Mouse (Mus musculus) midbrain, postnatal 0 days (tissue): ENCODE data around the gene Fam13a. TPM values are rescaled to one million over a fixed set of nuclear protein-coding genes. Genes with fewer than 3 reads are reported as not detected.

Source experiments
- ATAC-seq: fragments of 200-750 bp; cut with Nextera tagmentation; 2 replicates; pipeline ENCODE4 v1.8.0; 2017; ENCODE audit warnings: moderate number of reproducible peaks, mild to moderate bottlenecking, moderate TSS enrichment, moderate library complexity; ENCODE audit not compliant: low FRiP score
- DNase-seq: peaks from one replicate; pipeline ENCODE4 v3.0.0-alpha.2; 2015; ENCODE audit warnings: low spot score
- H3K27ac ChIP-seq: fragments of 300-500 bp; sonication (generic); 2 replicates; pipeline ENCODE4 v1.5.1; 2014; ENCODE audit warnings: low read depth, mild to moderate bottlenecking, low read length, mixed read lengths
- H3K27me3 ChIP-seq: fragments of 300-500 bp; sonication (generic); 2 replicates; pipeline ENCODE4 v1.6.1; 2014; ENCODE audit warnings: low read length, control low read depth, mixed read lengths; ENCODE audit not compliant: insufficient read depth
- H3K36me3 ChIP-seq: fragments of 300-500 bp; sonication (generic); 2 replicates; pipeline ENCODE4 v1.6.1; 2014; ENCODE audit warnings: low read length, control low read depth, mixed read lengths; ENCODE audit not compliant: insufficient read depth
- H3K4me1 ChIP-seq: fragments of 300-500 bp; sonication (generic); 2 replicates; pipeline ENCODE4 v1.6.1; 2014; ENCODE audit warnings: mild to moderate bottlenecking, control low read depth, antibody characterized with exemption, low read length, mixed read lengths; ENCODE audit not compliant: insufficient read depth
- H3K4me2 ChIP-seq: fragments of 300-500 bp; sonication (generic); 2 replicates; pipeline ENCODE4 v1.6.1; 2014; ENCODE audit warnings: low read depth, mild to moderate bottlenecking, low read length, mixed read lengths; ENCODE audit not compliant: poor library complexity, severe bottlenecking
- H3K4me3 ChIP-seq: fragments of 300-500 bp; sonication (generic); 2 replicates; pipeline ENCODE4 v1.5.1; 2014; ENCODE audit warnings: low read depth, mild to moderate bottlenecking, low read length, moderate library complexity
- H3K9ac ChIP-seq: fragments of 300-500 bp; sonication (generic); replicated peaks from 2 replicates; pipeline ENCODE4 v1.6.1; 2014; ENCODE audit warnings: mild to moderate bottlenecking, low read length, moderate library complexity, mixed read lengths; ENCODE audit not compliant: poor library complexity, severe bottlenecking
- H3K9me3 ChIP-seq: fragments of 300-500 bp; sonication (generic); 2 replicates; pipeline ENCODE4 v1.6.1; 2016; ENCODE audit warnings: low read length, control low read depth
- CTCF ChIP-seq: IDR thresholded peaks from 2 replicates; pipeline ENCODE4 v1.5.1; 2016; ENCODE audit warnings: antibody characterized with exemption, mild to moderate bottlenecking
- WGBS: fragments of 180-500 bp; shearing (Covaris S2); extraction: QIAGEN DNeasy Blood & Tissue Kit; methylation state at CpG from one replicate; pipeline ENCODE4 v1.1.7; 2014; 5-methylcytosine and 5-hydroxymethylcytosine counted together
- polyA plus RNA-seq: library from polyadenylated mRNA; unstranded; fragments of >200 nt; fragmentation: Nextera tagmentation; extraction: Ambion mirVana; gene quantifications from 2 replicates; pipeline ENCODE4 v1.2.1, GENCODE M21; 2015
- total RNA-seq: library from RNA; depleted of rRNA; stranded (reverse); fragments of >200 nt; gene quantifications from 2 replicates; pipeline ENCODE4 v1.2.3, GENCODE M21; 2014

Gene Fam13a
- total and polyA plus RNA-seq, 2 experiments from 2014 or later = 3.6 to 13.7 TPM

- Histone ChIP-seq H3K9ac (no peak overlapping the region), H3K27me3 (no peaks in the 10 kb centered on the region), H3K9me3 (no peaks in the 10 kb centered on the region), H3K36me3 (peaks cover 14% of the 10 kb centered on the region), H3K27ac (no peak overlapping the region), H3K4me2 (no peak overlapping the region), H3K4me1 (no peaks in the 10 kb centered on the region), H3K4me3 (no peak overlapping the region)
- no peak for TF ChIP-seq CTCF
- ATAC-seq (no peak), DNase-seq (no peak)
- WGBS = 100% methylated on average over 2 of the region's 2 CpGs
These were observed 82.1 kb downstream of the Fam13a start for GRCm38 (mm10) chr6:58942276-58942675.

- H3K4me1 ChIP-seq = no peaks in the 10 kb centered on the region
- TF ChIP-seq CTCF = no peak
These were observed 86.6 kb downstream of the Fam13a start for GRCm38 (mm10) chr6:58937726-58938125.

DNA sequence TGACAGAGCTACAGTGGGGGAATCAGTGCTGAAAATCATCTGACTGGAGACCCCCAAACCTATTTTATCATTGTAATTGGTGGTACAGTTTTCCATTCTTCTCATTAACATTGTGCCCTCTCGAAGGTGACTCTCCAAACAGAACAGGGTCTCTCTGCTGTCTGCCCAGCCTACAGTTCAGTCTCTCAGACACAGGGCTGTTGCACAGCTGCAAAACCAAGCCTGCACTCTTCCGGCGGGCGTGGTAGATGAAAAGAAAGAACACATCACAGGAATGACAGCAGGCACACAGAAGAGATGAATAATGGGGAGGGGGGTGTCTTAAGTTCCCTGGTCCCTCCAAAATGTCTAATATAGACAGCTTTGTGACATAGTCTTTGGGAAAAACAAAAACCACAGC, 90.2 kb downstream of the Fam13a start:
- Histone ChIP-seq H3K4me2 (no peak overlapping the region), H3K4me1 (peaks cover 7% of the 10 kb centered on the region; the same call in 1 of the 2 replicates), H3K4me3 (no peak overlapping the region), H3K9ac (no peak overlapping the region), H3K36me3 (0 out of 2 replicates have a peak, but pooled peaks cover 3% of the 10 kb centered on the region), H3K27ac (peak overlapping the region; percentile 76), H3K9me3 (no peaks in the 10 kb centered on the region), H3K27me3 (no peaks in the 10 kb centered on the region)
- no peak for TF ChIP-seq CTCF
- WGBS = 20% methylated on average over 4 of the region's 4 CpGs
- no peak for ATAC-seq
- DNase-seq = no peak

More at GRCm38 (mm10) chr6:58937726-58938125, 86.6 kb downstream of the Fam13a start:
- Histone ChIP-seq H3K4me3 (no peak overlapping the region), H3K27ac (no peak overlapping the region), H3K27me3 (no peaks in the 10 kb centered on the region), H3K9me3 (no peaks in the 10 kb centered on the region), H3K9ac (no peak overlapping the region), H3K36me3 (peaks cover 9% of the 10 kb centered on the region; the same call in 1 of the 2 replicates), H3K4me2 (no peak overlapping the region)
- DNase-seq = no peak
- no peak for ATAC-seq

GRCm38 (mm10) chr6:58933189-58933913, 91.0 kb downstream of the Fam13a start:
- WGBS = 17% methylated on average over 6 of the region's 6 CpGs
- H3K9me3 ChIP-seq = no peaks in the 10 kb centered on the region
- TF ChIP-seq CTCF = peak; percentile 53
- DNase-seq (peak; percentile 97), ATAC-seq (peak; percentile 93)
- peak overlapping the region; percentile 32; the same call in 1 of the 2 replicates for H3K4me2 ChIP-seq
- peak overlapping the region; percentile 65 for H3K27ac ChIP-seq
- 0 out of 2 replicates have a peak, but pooled peaks cover 3% of the 10 kb centered on the region for H3K36me3 ChIP-seq
- H3K4me1 ChIP-seq = peaks cover 7% of the 10 kb centered on the region; the same call in 1 of the 2 replicates
- H3K9ac ChIP-seq = no peak overlapping the region
- no peak overlapping the region for H3K4me3 ChIP-seq
- H3K27me3 ChIP-seq = no peaks in the 10 kb centered on the region

DNA sequence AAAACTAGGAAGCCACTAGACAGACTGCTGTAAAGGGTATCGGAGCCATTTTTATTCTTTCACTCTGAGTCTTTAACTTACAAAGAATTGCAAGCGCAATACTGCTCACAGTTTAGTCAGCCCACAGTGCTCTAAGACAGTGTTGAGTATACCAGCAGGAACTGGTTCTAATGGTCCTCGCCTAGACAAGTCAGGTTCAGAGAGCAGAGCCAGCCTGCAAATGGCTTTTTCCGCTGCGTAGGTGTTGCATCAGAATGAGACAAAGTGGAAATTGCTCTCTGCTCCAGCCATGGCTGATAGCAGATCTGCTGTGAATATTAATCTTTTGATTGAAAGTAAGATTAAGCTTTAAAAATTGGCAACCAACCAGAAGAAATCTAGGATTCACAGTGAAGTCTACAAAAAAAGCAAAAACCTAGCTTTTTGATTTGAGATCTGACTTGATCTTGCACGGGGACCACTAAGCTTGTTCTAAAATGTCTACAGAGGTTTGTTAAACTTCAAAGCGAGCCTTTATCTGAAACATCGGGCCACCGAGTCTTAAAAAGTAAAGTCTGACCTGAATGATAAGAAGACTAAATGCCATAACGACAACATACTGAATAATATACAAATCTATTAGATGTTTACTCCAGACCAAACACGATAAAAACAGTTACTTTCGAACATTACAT, 91.7 kb downstream of the Fam13a start:
- no peaks in the 10 kb centered on the region for H3K9me3 ChIP-seq
- TF ChIP-seq CTCF = no peak
- WGBS = 33% methylated on average over 12 of the region's 12 CpGs
- H3K9ac ChIP-seq = no peak overlapping the region
- H3K27ac ChIP-seq = peak overlapping the region; percentile 65
- peak overlapping the region; percentile 32; the same call in 1 of the 2 replicates for H3K4me2 ChIP-seq
- H3K4me1 ChIP-seq = peaks cover 7% of the 10 kb centered on the region; the same call in 1 of the 2 replicates
- H3K4me3 ChIP-seq = no peak overlapping the region
- 0 out of 2 replicates have a peak, but pooled peaks cover 3% of the 10 kb centered on the region for H3K36me3 ChIP-seq
- no peak for DNase-seq
- no peaks in the 10 kb centered on the region for H3K27me3 ChIP-seq
- peak; percentile 64 for ATAC-seq

DNA sequence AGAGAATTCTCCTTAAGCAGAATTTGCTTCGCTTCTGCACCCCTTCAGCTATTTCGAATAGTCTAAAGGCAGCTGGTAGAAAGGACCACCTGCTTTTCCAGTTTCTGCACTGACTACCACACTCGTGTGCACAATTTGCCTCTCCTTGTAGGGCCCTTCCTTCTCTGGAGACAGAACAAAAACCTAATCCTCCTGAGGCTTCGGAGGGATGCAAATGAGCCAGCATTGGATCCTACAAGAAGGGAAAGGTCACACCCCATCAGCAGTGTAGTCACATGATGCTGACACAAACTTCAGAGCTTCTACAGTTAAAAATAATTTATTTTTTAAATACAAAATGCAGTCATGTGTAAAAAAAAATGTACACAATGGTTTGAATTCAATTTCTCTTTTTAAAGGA, 93.2 kb downstream of the Fam13a start:
- 0 out of 2 replicates have a peak, but pooled peaks cover 3% of the 10 kb centered on the region for H3K36me3 ChIP-seq
- whole genome bisulfite sequencing = 37% methylated on average over 4 of the region's 4 CpGs
- H3K27me3 ChIP-seq = no peaks in the 10 kb centered on the region
- no peak overlapping the region for H3K9ac ChIP-seq
- H3K27ac ChIP-seq = no peak overlapping the region
- DNase-seq = no peak
- peaks cover 7% of the 10 kb centered on the region; the same call in 1 of the 2 replicates for H3K4me1 ChIP-seq
- no peak overlapping the region for H3K4me3 ChIP-seq
- no peaks in the 10 kb centered on the region for H3K9me3 ChIP-seq
- ATAC-seq = no peak
- H3K4me2 ChIP-seq = no peak overlapping the region
- no peak for TF ChIP-seq CTCF
